Mouse (Mus musculus) retina, postnatal 7 days (tissue): Measurements from ENCODE around the gene Kcnb1.

Experiments used
- DNase-seq: peaks from one replicate; pipeline ENCODE4 v3.0.0-alpha.2; 2012; ENCODE audit warnings: low read depth, low spot score

Kcnb1 gene

DNA sequence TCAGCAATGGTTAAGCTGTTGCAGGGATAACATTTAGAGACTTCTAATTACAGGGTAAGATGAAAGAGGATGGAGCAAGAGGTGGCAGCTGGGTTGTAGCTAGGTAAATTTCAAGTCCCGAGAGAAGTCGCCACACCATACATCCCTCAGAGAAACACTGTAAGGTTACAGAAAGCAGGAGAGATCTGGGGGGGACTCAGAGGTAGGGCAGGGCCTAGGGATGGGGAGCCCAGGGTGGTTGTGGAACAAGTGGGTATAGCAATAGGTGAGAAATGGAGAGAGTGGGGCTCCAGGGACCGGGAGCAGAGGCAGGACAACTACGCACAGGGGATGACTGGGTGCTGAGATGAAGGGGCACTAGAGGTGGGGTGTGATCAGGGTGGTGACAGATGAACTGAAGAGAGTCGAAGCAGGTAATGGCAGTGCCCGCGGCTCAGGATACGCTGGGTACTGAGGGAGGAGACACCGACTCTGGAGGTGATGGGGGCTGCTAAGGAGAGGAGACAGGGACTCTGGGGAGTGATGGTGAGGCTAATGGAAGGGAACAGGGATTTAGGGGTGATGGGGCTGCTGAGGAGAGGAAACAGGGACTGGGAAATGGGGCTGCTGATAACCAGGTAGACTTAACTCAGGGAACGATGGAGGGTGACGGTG lies 128.4 kb downstream of the Kcnb1 start:
- DNase-seq: no peak

DNA sequence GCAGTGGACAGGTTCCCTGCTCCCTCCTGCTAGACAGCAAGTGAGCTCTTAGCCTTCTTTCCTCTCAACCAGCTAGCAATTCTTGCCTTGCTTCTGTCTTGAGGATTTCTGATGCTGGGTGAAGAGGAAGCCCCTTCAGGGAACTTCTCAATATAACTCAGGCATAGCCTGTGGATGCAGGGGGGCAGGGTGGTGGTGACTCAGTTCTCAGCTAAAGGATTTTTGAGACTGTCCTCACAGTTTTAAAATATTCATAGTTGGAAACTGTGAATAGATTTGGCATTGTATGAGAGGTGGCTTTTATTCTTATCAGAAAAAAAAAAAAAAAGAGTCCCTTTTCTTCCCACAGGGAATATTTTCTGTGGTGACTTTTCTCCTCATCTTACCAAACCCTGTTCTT lies 129.2 kb downstream of the Kcnb1 start:
- DNase-seq: no peak

DNA sequence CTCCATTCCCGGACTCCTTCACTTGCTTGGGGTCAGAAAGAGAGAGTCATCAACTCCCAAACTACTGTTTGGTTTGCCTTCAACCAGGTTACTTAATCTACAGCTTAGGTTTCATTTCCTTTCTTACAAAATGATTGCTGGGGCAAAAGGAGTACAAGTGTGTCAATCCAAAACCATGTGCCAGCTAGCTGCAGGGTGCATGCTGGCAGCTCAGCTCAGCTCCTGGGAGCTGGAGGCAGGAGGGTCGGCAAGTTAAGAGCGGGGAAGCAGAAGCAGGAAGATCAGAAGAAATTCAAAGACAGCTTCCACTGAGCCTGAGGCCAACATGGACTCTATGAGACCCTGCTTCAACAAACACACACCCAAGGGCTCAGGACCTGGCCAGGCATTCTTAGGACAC lies 129.6 kb downstream of the Kcnb1 start:
- no peak for DNase-seq

DNA sequence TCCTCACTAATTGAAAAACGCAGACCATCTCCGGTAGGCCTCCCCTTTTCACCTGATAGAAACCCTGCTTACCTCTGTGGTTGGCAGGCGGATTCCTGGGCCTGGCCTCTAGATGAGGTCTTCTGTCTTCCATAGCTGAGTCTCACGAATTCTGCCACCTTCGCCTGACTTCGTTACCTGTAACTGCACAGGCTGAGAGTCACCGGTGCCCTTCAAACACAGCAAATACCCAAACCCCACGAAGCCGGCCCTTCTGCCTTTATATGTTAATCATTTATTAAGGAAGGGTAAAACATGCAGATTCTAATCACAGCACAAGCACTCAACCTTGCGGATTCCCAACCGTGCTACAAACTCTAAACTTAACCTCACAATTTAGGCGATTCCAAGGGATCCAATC lies 130.0 kb downstream of the Kcnb1 start:
- no peak for DNase-seq

DNA sequence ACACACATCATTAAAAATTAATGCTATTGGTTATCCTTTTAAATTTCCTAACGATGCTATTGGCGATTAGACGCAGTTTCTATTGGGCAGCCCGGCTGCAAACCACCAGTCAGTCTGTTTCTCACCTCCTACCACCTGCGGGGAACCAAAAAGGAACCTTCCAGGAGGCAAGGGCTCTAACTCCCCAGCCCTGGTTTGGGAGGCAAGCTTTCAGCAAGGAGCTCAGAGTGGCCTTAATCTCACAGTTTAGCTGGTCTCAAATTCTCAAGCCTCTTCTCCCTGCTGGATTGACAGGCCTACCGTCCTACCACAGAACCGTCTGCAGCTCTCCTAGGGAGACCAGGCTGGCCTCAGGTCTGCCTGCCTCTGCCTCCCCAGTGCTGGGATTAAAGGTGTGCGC lies 130.4 kb downstream of the Kcnb1 start:
- DNase-seq: no peak

DNA sequence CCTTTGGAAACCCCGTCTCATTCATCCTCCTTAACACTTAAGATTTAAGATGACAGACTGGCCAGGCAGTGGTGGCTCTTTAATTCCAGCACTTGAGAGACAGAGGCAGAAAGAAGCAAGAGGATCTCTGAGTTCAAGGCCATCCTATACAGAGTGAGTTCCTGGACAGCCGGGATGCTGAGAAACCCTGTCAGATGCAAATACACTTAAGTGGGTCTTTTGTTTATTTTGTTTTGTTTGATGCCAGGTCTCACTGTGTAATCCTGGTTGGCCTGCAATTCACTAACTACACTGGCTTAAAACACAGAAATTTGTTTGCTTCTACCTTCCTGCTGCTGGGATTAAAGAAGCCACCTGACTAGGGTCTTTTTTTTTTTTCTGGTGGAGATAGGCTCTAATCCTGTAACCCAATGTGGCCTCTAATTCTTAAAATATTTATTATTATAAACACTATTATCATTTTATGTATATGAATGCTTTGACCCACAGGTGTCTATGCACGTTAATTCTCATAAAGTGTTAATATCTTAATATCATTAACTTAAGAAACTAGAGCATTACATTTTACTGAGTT lies 131.1 kb downstream of the Kcnb1 start:
- DNase-seq: no peak

DNA sequence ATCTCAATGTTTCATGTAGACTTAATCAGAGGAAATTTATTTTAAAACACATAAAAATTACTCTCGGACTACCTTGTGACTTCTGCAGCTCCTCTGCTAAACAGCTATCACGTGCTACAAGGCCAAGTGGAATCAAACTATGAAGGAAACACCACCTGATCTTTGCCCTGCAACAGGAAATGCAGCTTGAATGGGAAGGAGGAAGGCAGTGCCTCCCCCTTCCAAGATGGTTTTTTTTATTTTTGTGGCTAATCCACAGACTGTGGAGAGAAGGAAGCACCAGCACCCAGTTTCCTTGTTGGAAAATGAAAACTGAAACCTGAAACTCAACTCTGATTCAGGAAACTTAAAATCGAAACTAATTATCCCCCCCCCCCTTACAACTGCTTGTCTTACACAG lies 131.8 kb downstream of the Kcnb1 start:
- no peak for DNase-seq

DNA sequence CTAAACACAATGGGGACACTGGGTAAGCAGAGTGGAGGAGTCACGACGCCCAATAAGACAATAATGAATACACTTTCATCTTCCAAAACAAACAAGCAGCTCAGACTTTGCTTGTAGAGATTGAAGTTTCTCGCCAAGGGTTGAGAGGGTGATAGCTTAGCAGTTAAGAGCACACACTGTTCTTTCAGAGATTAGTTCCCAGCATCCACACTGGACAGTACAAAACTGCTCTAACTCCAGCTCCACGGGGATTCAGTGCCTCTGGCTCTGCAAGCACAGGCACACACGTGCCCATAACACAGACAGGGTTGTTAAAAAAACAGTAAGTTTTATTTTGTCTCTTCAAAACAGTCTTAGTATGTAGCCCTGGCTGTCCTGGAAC lies 133.0 kb downstream of the Kcnb1 start:
- no peak for DNase-seq

DNA sequence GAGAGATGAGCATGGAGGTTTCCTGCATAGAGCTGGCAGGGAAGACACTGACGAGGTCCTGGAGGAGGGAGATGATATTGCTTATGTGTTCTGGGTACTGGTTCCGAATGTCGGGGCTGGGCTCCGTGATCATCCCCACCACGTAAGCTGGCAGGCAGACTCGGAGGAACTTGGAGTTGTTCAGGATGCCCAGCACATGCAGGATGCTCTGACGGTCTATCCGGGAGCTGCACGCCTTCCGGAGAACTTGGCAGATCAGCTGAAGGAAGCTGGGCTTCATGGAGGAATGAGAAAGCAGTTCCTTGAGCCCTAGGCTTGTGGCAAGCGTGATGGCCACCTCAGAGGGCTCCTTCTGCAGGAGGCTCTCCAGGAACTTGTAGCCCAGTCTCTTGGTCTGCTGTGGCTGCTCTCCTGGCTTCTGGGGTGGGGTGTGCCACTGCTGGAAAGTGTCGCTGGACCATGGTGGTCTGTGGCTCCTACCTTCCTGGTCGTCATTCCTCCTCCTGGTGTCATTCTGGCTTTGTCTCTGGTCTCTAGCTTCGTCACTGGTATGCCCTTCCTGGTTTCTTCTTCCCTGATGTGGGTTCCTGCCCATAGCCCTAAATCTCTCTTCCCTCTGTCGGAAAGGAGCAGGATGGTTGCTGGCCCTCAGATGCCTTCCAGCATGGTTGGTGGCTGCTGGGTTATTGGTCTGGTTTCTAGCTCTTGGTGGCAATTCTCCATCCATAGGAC lies 133.6 kb downstream of the Kcnb1 start:
- no peak for DNase-seq

DNA sequence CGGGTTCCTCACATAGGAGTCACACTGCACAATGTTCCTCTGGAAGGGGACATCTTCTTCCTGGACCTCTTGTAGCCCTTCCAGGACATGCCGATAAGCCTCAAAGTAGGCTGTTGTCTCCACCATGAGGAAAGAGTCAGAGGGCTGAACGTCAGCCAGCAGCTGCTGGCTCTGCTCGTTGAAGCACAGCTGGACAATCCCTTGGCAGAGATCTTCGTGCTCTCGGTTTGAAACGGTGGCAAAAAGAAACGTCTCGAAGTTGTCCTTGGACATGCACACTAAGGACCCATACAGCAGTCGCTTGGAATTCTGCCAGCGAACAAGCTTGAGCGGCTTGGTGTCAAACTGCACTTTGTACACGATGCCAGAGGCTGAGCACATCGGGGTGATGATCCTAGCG lies 134.6 kb downstream of the Kcnb1 start:
- no peak for DNase-seq

DNA sequence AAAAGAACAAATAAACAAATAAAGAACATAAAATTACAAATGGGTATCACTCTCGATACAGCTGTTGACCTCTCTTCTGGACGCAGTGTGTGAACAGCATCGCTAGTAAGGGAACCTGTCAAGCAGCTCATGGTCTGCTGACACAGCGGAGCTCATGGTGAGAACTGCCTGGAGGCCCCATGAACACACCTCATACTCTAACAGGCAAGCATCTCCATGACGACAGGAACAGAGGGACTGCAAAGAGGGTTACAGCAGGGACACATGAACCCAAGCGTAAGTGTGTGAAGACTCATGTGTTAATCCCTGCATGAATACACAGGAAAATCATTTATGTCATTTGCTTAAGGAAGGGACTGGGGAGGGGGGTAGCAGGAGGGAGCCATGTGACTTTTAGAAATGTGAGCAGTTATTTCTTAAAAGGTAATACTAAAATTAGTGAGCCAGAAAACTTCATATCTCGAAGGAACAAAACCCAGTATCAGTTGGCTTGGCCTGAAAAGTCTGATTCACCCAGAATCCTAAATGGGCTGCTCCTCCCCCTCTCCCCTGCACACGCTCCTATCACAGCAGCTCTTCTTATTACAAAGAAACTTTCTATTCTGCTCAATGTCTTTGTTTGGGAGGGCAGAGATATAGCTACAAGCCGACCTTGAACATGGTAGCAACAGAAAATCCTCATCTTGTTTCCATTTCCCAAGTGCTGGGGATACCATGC lies 136.7 kb downstream of the Kcnb1 start:
- no peak for DNase-seq

DNA sequence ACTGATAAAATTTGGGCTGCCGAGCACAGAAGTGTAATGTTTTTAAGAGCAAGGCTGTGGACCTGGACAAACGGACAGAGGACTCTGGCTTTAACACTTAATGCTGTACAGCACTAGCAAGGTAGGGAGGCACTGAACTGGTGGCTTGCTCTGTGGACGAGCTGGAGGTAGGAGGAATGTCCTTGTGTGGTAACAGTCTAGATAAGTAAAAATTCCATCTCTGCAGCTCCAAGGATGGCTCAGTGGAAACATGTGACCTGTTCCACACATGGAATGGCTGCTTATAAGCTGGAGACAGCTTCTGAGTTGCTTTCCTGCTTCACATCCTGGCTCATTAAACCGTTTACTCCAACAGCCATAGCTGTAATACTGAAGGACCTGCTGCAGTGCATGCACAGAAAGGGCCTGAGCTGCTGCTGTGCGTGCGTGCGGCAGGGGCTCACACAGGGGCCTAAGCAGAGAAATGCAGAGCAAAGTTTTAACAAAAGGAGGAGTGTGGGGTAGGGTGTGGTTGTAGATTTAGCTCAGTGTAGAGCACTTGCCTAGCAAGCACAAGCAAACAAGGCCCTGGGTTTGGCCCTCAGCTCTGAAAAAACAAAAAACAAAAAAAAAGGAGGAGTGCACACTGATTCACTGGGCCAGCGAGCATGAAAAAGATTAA lies 141.1 kb downstream of the Kcnb1 start:
- no peak for DNase-seq

DNA sequence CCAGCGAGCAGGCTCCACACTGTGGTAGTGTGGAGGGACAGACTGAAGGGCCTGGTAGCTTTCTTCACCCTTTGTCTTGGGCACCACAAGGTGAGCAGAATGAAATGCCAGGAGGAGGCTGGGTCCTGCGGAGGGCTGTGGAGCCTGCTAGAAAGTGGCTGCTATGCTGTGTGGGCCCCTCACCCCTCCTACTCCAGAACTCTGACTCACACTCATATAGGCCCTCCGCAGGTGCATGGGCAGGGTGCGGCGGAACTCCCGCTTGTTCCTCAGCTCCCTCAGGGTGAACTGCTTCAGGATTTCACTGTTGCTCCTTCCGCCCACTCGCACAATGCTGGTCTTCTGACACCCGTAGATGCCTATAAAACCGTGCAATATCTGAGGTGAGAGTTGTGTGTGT lies 141.7 kb downstream of the Kcnb1 start:
- DNase-seq: no peak
